24 mouse cellular contexts compared by ENCODE assay signal in the genomic region with DNA sequence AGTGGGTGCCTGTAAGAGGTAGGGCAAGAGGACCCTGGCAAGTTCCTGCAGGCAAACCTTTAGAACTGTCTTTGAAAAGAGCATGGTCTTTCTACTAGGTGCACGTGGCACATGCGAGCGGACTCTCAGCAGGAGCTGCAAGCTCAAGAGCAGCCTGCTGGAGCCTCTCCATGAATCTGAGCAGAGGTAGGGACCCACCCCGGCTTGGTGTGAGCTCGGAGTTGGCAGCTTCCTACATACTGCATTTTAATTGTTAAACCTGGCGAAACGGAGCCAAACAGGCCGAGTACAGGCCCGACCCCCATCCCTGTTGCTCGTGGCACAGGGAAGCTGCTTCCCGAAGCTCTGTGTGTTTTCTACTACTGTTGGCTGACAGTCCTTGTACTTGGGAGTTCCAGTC.
DNase-seq lines count a peak whose midpoint lies in the region; ATAC-seq and TF ChIP-seq lines count a peak whose summit lies in the region.
"Had no signal": no experiment of that assay in that cellular context is flagged by ENCODE, and none has a peak within 500 bp of the region (broad histone marks: within the 10 kb centered on the region; RNA-seq: fewer than 3 reads in every experiment).

No protein-coding gene starts in this region.

- 83% methylated on average over 11 of the region's 11 CpGs for WGBS in limb, embryonic 13.5 days

- no peaks in the 10 kb centered on the region for H3K27me3 ChIP-seq in testis, adult 2 months (ENCODE audit: control insufficient read depth, insufficient read depth, low read length)
- H3K27me3 ChIP-seq in limb, embryonic 13.5 days: no peaks in the 10 kb centered on the region
- H3K27me3 ChIP-seq: megakaryocyte, embryonic 14.5 days; neural tube, embryonic 13.5 days; Patski; stomach, embryonic 15.5 days had no signal

- TF ChIP-seq POLR2A in testis, adult 2 months (IDR thresholded peaks at IDR 0.05; ENCODE audit: control insufficient read depth, low read depth, low read length): no peak

- TF ChIP-seq CTCF in gastrocnemius, adult 2 months (IDR thresholded peaks at IDR 0.05): no peak
- no peak for TF ChIP-seq CTCF in testis, adult 2 months (IDR thresholded peaks at IDR 0.05; ENCODE audit: control insufficient read depth, insufficient read depth, insufficient replicate concordance, low read depth, low read length)

- no peak overlapping the region for H3K9ac ChIP-seq in limb, embryonic 13.5 days
- H3K9ac ChIP-seq: forebrain, embryonic 12.5 days; liver, embryonic 14.5 days; lung, embryonic 14.5 days; midbrain, embryonic 13.5 days; neural tube, embryonic 13.5 days; stomach, embryonic 15.5 days had no signal

- H3K27ac ChIP-seq in gastrocnemius, adult 2 months: peak overlapping the region; percentile 86
- no peak overlapping the region for H3K27ac ChIP-seq in testis, adult 2 months (ENCODE audit: control insufficient read depth, insufficient read depth, low read depth, low read length)
- H3K27ac ChIP-seq in limb, embryonic 13.5 days: peak overlapping the region; percentile 33; the same call in 1 of the 2 replicates
- H3K27ac ChIP-seq: forebrain, embryonic 12.5 days; hindbrain, embryonic 10.5 days; hindbrain, postnatal 0 days; layer of hippocampus, adult 2 months; liver, embryonic 14.5 days; midbrain, embryonic 13.5 days; neural tube, embryonic 13.5 days; stomach, embryonic 15.5 days had no signal

- no peak overlapping the region for H3K4me2 ChIP-seq in limb, embryonic 13.5 days (replicated peaks)
- H3K4me2 ChIP-seq: forebrain, embryonic 12.5 days; heart, embryonic 11.5 days; lung, embryonic 14.5 days; midbrain, embryonic 13.5 days; neural tube, embryonic 13.5 days; stomach, embryonic 15.5 days had no signal

- H3K4me3 ChIP-seq in gastrocnemius, adult 2 months: no peak overlapping the region
- peak overlapping the region; percentile 16 for H3K4me3 ChIP-seq in testis, adult 2 months (ENCODE audit: control insufficient read depth, low read depth, low read length)
- H3K4me3 ChIP-seq in limb, embryonic 13.5 days: no peak overlapping the region
- H3K4me3 ChIP-seq: forebrain, embryonic 12.5 days; hindbrain, embryonic 10.5 days; layer of hippocampus, adult 2 months; megakaryocyte, embryonic 14.5 days; midbrain, embryonic 13.5 days; neural tube, embryonic 13.5 days; stomach, embryonic 15.5 days had no signal

- ATAC-seq in limb, embryonic 13.5 days (ENCODE audit: low FRiP score, low read depth): no peak
- ATAC-seq: hindbrain, postnatal 0 days; intestine, embryonic 16.5 days; midbrain, embryonic 13.5 days; Patski had no signal

- intact Hi-C loops in gastrocnemius, adult 2 months (cut with DNase I): no loop called here

- no peaks in the 10 kb centered on the region for H3K9me3 ChIP-seq in limb, embryonic 13.5 days
- H3K9me3 ChIP-seq: forebrain, embryonic 12.5 days; G1E; hindbrain, embryonic 10.5 days; megakaryocyte, embryonic 14.5 days; midbrain, embryonic 13.5 days; neural tube, embryonic 13.5 days; stomach, embryonic 15.5 days had no signal

- H3K4me1 ChIP-seq in testis, adult 2 months (ENCODE audit: control insufficient read depth, insufficient read depth, low read length): peaks cover 10% of the 10 kb centered on the region
- H3K4me1 ChIP-seq in limb, embryonic 13.5 days: peaks cover 69% of the 10 kb centered on the region

- H3K36me3 ChIP-seq in testis, adult 2 months (ENCODE audit: control insufficient read depth, insufficient read depth, low read length): no peaks in the 10 kb centered on the region
- peaks cover 90% of the 10 kb centered on the region for H3K36me3 ChIP-seq in limb, embryonic 13.5 days

- peak; percentile 46 for DNase-seq in gastrocnemius, adult 2 months
- DNase-seq in gastrocnemius, adult 8-10 months (ENCODE audit: low spot score in 2 of 2): no peak
- no peak for DNase-seq in testis, postnatal 14 days (ENCODE audit: low spot score)
- no peak for DNase-seq in urinary bladder, postnatal 25 days (ENCODE audit: low spot score)
- no peak for DNase-seq in B cell, adult 2 months
- DNase-seq: adrenal gland, postnatal 36 days; cerebellum, adult 9-10 months; heart, postnatal 10 days; lung, embryonic 14.5 days had no signal
